Mouse (Mus musculus): Measurements from ENCODE around the gene Prkca. TPM values are rescaled to one million over a fixed set of nuclear protein-coding genes. Genes with fewer than 3 reads are reported as not detected.

Prkca gene
- polyA plus RNA-seq, 2 experiments = 2.5 to 3.8 TPM

GRCm38 (mm10) chr11:108222026-108222425, 121.7 kb downstream of the Prkca start:
- H3K27ac ChIP-seq = no peak overlapping the region
- no peaks in the 10 kb centered on the region for H3K9me3 ChIP-seq (ENCODE audit: control insufficient read depth, low read length)
- H3K9ac ChIP-seq (replicated peaks) = no peak overlapping the region
- no peaks in the 10 kb centered on the region for H3K27me3 ChIP-seq (ENCODE audit: control insufficient read depth, insufficient read depth, low read length)
- ATAC-seq (ENCODE audit: insufficient read depth) (no peak), DNase-seq (ENCODE audit: low read depth in 3 of 3, low spot score in 3 of 3) (no peak)
- peaks cover 0 to 12% of the 10 kb centered on the region in 2 experiments; a peak in 2 of 4 replicates for H3K4me1 ChIP-seq (replicated peaks; ENCODE audit: control insufficient read depth in 2 of 2, insufficient read depth in 2 of 2, low read length in 1 of 2)
- TF ChIP-seq CTCF (IDR thresholded peaks at IDR 0.05; ENCODE audit: low read depth) (no peak), EP300 (IDR thresholded peaks at IDR 0.05; ENCODE audit: low read depth) (no peak)
- 63% methylated on average over 3 of the region's 3 CpGs for WGBS (ENCODE audit: insufficient replicate concordance)
- no peak overlapping the region for H3K4me3 ChIP-seq (ENCODE audit: insufficient read depth in 1 of 2, low read depth in 2 of 2, low read length in 2 of 2)
- H3K4me2 ChIP-seq (ENCODE audit: low read depth) = no peak overlapping the region
- H3K36me3 ChIP-seq (replicated peaks; ENCODE audit: control insufficient read depth, insufficient read depth, low read depth) = no peaks in the 10 kb centered on the region

GRCm38 (mm10) chr11:108221124-108221835, 122.4 kb downstream of the Prkca start:
- 67% methylated on average over 13 of the region's 13 CpGs for WGBS (ENCODE audit: insufficient replicate concordance)
- Histone ChIP-seq H3K36me3 (replicated peaks; ENCODE audit: control insufficient read depth, insufficient read depth, low read depth) (no peaks in the 10 kb centered on the region), H3K4me1 (replicated peaks; ENCODE audit: control insufficient read depth in 2 of 2, insufficient read depth in 2 of 2, low read length in 1 of 2) (peaks cover 0 to 12% of the 10 kb centered on the region in 2 experiments; a peak in 2 of 4 replicates), H3K9ac (replicated peaks) (no peak overlapping the region), H3K27ac (no peak overlapping the region), H3K4me3 (ENCODE audit: insufficient read depth in 1 of 2, low read depth in 2 of 2, low read length in 2 of 2) (no peak overlapping the region), H3K4me2 (ENCODE audit: low read depth) (no peak overlapping the region), H3K27me3 (ENCODE audit: control insufficient read depth, insufficient read depth, low read length) (no peaks in the 10 kb centered on the region), H3K9me3 (ENCODE audit: control insufficient read depth, low read length) (no peaks in the 10 kb centered on the region)
- TF ChIP-seq EP300 (IDR thresholded peaks at IDR 0.05; ENCODE audit: low read depth) (no peak), CTCF (IDR thresholded peaks at IDR 0.05; ENCODE audit: low read depth) (no peak)
- no peak for ATAC-seq (ENCODE audit: insufficient read depth)
- no peak for DNase-seq (ENCODE audit: low read depth in 3 of 3, low spot score in 3 of 3)

- Histone ChIP-seq H3K36me3 (replicated peaks; ENCODE audit: control insufficient read depth, insufficient read depth, low read depth) (no peaks in the 10 kb centered on the region), H3K4me2 (ENCODE audit: low read depth) (no peak overlapping the region), H3K27ac (no peak overlapping the region), H3K27me3 (ENCODE audit: control insufficient read depth, insufficient read depth, low read length) (no peaks in the 10 kb centered on the region), H3K4me3 (ENCODE audit: insufficient read depth in 1 of 2, low read depth in 2 of 2, low read length in 2 of 2) (no peak overlapping the region), H3K9me3 (ENCODE audit: control insufficient read depth, low read length) (no peaks in the 10 kb centered on the region), H3K4me1 (replicated peaks; ENCODE audit: control insufficient read depth in 2 of 2, insufficient read depth in 2 of 2, low read length in 1 of 2) (peaks cover 0 to 12% of the 10 kb centered on the region in 2 experiments; a peak in 2 of 4 replicates), H3K9ac (replicated peaks) (no peak overlapping the region)
- DNase-seq (ENCODE audit: low read depth in 3 of 3, low spot score in 3 of 3) (no peak), ATAC-seq (ENCODE audit: insufficient read depth) (no peak)
- TF ChIP-seq CTCF (IDR thresholded peaks at IDR 0.05; ENCODE audit: low read depth) (no peak), EP300 (IDR thresholded peaks at IDR 0.05; ENCODE audit: low read depth) (no peak)
- WGBS (ENCODE audit: insufficient replicate concordance) = 66% methylated on average over 5 of the region's 5 CpGs
Measured at GRCm38 (mm10) chr11:108220605-108221004, 123.1 kb downstream of the Prkca start.

GRCm38 (mm10) chr11:108217043-108217442, 126.7 kb downstream of the Prkca start:
- Histone ChIP-seq H3K4me1 (replicated peaks; ENCODE audit: control insufficient read depth in 2 of 2, insufficient read depth in 2 of 2, low read length in 1 of 2) (no peaks in the 10 kb centered on the region; a peak in 2 of 4 replicates), H3K9ac (replicated peaks) (no peak overlapping the region), H3K4me3 (ENCODE audit: insufficient read depth in 1 of 2, low read depth in 2 of 2, low read length in 2 of 2) (no peak overlapping the region), H3K36me3 (replicated peaks; ENCODE audit: control insufficient read depth, insufficient read depth, low read depth) (no peaks in the 10 kb centered on the region), H3K9me3 (ENCODE audit: control insufficient read depth, low read length) (no peaks in the 10 kb centered on the region), H3K4me2 (ENCODE audit: low read depth) (no peak overlapping the region), H3K27ac (no peak overlapping the region), H3K27me3 (ENCODE audit: control insufficient read depth, insufficient read depth, low read length) (no peaks in the 10 kb centered on the region)
- WGBS (ENCODE audit: insufficient replicate concordance) = 72% methylated on average over 8 of the region's 8 CpGs
- DNase-seq (ENCODE audit: low read depth in 3 of 3, low spot score in 3 of 3) (no peak), ATAC-seq (ENCODE audit: insufficient read depth) (no peak)
- TF ChIP-seq CTCF (IDR thresholded peaks at IDR 0.05; ENCODE audit: low read depth) (no peak), EP300 (IDR thresholded peaks at IDR 0.05; ENCODE audit: low read depth) (no peak)

GRCm38 (mm10) chr11:108216064-108216463, 127.7 kb downstream of the Prkca start:
- H3K27ac ChIP-seq = no peak overlapping the region

More at GRCm38 (mm10) chr11:108216064-108216463, 127.7 kb downstream of the Prkca start:
- ATAC-seq (ENCODE audit: insufficient read depth) (no peak), DNase-seq (ENCODE audit: low read depth in 3 of 3, low spot score in 3 of 3) (no peak)
- no peak overlapping the region for H3K4me3 ChIP-seq (ENCODE audit: insufficient read depth in 1 of 2, low read depth in 2 of 2, low read length in 2 of 2)
- peaks cover 0 to 2% of the 10 kb centered on the region in 2 experiments; a peak in 2 of 4 replicates for H3K4me1 ChIP-seq (replicated peaks; ENCODE audit: control insufficient read depth in 2 of 2, insufficient read depth in 2 of 2, low read length in 1 of 2)
- no peak overlapping the region for H3K4me2 ChIP-seq (ENCODE audit: low read depth)
- no peaks in the 10 kb centered on the region for H3K27me3 ChIP-seq (ENCODE audit: control insufficient read depth, insufficient read depth, low read length)
- no peaks in the 10 kb centered on the region for H3K9me3 ChIP-seq (ENCODE audit: control insufficient read depth, low read length)
- no peak overlapping the region for H3K9ac ChIP-seq (replicated peaks)
- TF ChIP-seq EP300 (IDR thresholded peaks at IDR 0.05; ENCODE audit: low read depth) = no peak
- TF ChIP-seq CTCF (IDR thresholded peaks at IDR 0.05; ENCODE audit: low read depth) = no peak
- H3K36me3 ChIP-seq (replicated peaks; ENCODE audit: control insufficient read depth, insufficient read depth, low read depth) = no peaks in the 10 kb centered on the region
- WGBS (ENCODE audit: insufficient replicate concordance) = 69% methylated on average over 7 of the region's 7 CpGs
